Mouse (Mus musculus) hindbrain, embryonic 14.5 days (tissue): Measurements from ENCODE around the gene Klhl25. TPM values are rescaled to one million over a fixed set of nuclear protein-coding genes. Genes with fewer than 3 reads are reported as not detected.
"Not testable (repeated sequence)": the region's sequence is repeated elsewhere in the genome, so short reads cannot be mapped to it uniquely, and the experiment has no call there.

Source experiments
- ATAC-seq: fragments of 200-750 bp; cut with Nextera tagmentation; 2 replicates; pipeline ENCODE4 v1.8.0; 2017; ENCODE audit warnings: moderate number of reproducible peaks, mild to moderate bottlenecking, moderate TSS enrichment, moderate library complexity; ENCODE audit not compliant: low FRiP score
- DNase-seq: peaks from one replicate; pipeline ENCODE4 v3.0.0-alpha.2; 2015; ENCODE audit warnings: low spot score
- H3K27ac ChIP-seq: fragments of 300-500 bp; sonication (generic); 2 replicates; pipeline ENCODE4 v1.5.1; 2014; ENCODE audit warnings: mild to moderate bottlenecking, moderate library complexity
- H3K27me3 ChIP-seq: fragments of 300-500 bp; sonication (generic); 2 replicates; pipeline ENCODE4 v1.6.1; 2014; ENCODE audit warnings: mild to moderate bottlenecking, low read length, mixed read lengths; ENCODE audit not compliant: control insufficient read depth, insufficient read depth
- H3K36me3 ChIP-seq: fragments of 300-500 bp; sonication (generic); replicated peaks from 2 replicates; pipeline ENCODE4 v1.6.1; 2014; ENCODE audit not compliant: control insufficient read depth, insufficient read depth
- H3K4me1 ChIP-seq: fragments of 300-500 bp; sonication (generic); replicated peaks from 2 replicates; pipeline ENCODE4 v1.6.1; 2014; ENCODE audit warnings: antibody characterized with exemption, low read length, mixed read lengths; ENCODE audit not compliant: control insufficient read depth, insufficient read depth
- H3K4me2 ChIP-seq: fragments of 300-500 bp; sonication (generic); replicated peaks from 2 replicates; pipeline ENCODE4 v1.6.1; 2014; ENCODE audit warnings: mild to moderate bottlenecking, moderate library complexity
- H3K4me3 ChIP-seq: fragments of 300-500 bp; sonication (generic); replicated peaks from 2 replicates; pipeline ENCODE4 v1.5.1; 2014; ENCODE audit warnings: mild to moderate bottlenecking, low read length
- H3K9ac ChIP-seq: fragments of 300-500 bp; sonication (generic); 2 replicates; pipeline ENCODE4 v1.6.1; 2014
- H3K9me3 ChIP-seq: fragments of 300-500 bp; sonication (generic); 2 replicates; pipeline ENCODE4 v1.6.1; 2016; ENCODE audit warnings: low read length; ENCODE audit not compliant: control insufficient read depth
- WGBS: fragments of 180-500 bp; shearing (Covaris S2); extraction: QIAGEN DNeasy Blood & Tissue Kit; methylation state at CpG from one replicate; pipeline ENCODE4 v1.1.7; 2014; 5-methylcytosine and 5-hydroxymethylcytosine counted together
- polyA plus RNA-seq: library from polyadenylated mRNA; unstranded; fragments of >200 nt; fragmentation: Nextera tagmentation; extraction: Ambion mirVana; gene quantifications from 2 replicates; pipeline ENCODE4 v1.2.1, GENCODE M21; 2014

The Klhl25 gene
- polyA plus RNA-seq, 1 experiment from 2014 or later, result 24.4 TPM

DNA sequence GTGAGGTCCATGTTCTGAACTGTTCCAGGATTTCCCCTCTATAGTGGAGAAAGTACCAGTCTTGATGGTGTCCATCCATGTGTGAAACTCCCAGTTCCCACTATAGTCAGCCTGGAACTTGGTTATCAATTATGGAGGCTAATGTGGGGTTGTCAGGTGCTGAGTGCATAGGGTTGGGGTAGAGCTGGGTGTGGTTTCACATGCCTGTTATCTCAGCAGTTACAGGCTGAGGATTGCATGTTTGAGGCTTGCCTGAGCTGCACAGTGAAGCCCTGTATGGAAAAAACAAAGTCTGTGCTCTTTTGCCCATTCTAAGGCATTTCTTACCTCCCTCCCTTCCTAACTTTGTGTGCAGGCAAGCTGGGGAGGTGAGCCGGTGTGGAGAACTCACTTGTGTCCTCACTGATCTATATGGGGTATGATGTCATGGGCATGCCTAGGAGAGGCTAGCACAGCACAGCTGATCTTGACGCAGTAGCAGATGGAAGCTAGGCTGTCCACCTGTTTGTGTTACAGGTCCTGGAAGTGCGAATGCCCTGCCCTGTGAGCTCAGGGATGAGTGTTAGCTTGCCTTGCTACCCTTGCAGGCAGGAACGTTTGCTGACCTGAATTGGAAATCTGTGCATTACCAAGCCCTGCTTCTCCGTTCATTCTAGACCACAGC lies 15.3 kb downstream of the Klhl25 start:
- H3K9ac ChIP-seq, H3K27ac ChIP-seq, H3K4me3 ChIP-seq, H3K27me3 ChIP-seq, DNase-seq, ATAC-seq, H3K9me3 ChIP-seq, H3K4me2 ChIP-seq, H3K4me1 ChIP-seq: not testable (repeated sequence)
- WGBS, result 88% methylated on average over 5 of the region's 5 CpGs
- peaks cover 34% of the 10 kb centered on the region for H3K36me3 ChIP-seq

DNA sequence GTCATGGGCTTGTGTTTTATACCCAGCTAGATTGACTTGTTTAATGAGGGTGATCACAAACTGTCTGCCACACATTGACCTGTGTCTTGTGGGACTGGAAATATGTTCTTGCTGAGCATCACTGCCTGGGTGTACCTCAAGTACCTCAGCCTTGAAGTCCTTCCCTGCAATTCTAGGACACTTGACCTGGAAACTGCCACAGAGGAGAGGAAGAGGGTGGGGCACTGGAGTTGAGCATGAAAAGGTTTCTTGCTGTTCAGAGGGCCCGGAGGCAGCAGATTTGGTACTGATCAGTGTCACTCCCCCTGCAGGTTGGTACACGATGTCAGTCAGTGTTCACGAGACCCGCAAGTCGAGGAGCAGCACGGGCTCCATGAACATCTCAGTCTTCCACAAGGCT lies 16.9 kb downstream of the Klhl25 start:
- no peaks in the 10 kb centered on the region for H3K9me3 ChIP-seq
- WGBS, result 98% methylated on average over 6 of the region's 6 CpGs
- H3K36me3 ChIP-seq, result peaks cover 41% of the 10 kb centered on the region
- H3K4me2 ChIP-seq, result no peak overlapping the region
- H3K4me1 ChIP-seq, result no peaks in the 10 kb centered on the region
- H3K27ac ChIP-seq, result no peak overlapping the region
- H3K9ac ChIP-seq, result no peak overlapping the region
- H3K27me3 ChIP-seq, result no peaks in the 10 kb centered on the region
- no peak for DNase-seq
- H3K4me3 ChIP-seq, result no peak overlapping the region
- no peak for ATAC-seq

DNA sequence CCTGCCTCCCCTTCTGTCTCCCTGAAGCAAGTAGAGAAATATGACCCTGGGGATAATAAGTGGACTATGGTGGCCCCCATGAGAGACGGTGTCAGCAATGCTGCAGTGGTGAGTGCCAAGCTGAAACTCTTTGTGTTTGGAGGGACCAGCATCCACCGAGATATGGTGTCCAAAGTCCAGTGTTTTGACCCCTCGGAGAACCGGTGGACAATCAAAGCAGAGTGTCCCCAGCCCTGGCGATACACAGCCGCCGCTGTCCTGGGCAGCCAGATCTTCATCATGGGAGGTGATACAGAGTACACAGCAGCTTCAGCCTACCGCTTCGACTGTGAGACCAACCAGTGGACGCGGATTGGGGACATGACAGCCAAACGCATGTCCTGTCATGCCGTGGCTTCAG lies 18.4 kb downstream of the Klhl25 start:
- DNase-seq (no peak), ATAC-seq (no peak)
- Histone ChIP-seq H3K4me2 (no peak overlapping the region), H3K4me1 (no peaks in the 10 kb centered on the region), H3K27ac (no peak overlapping the region), H3K9ac (no peak overlapping the region), H3K36me3 (peaks cover 51% of the 10 kb centered on the region), H3K27me3 (no peaks in the 10 kb centered on the region), H3K4me3 (no peak overlapping the region), H3K9me3 (no peaks in the 10 kb centered on the region)
- WGBS, result 96% methylated on average over 13 of the region's 13 CpGs

DNA sequence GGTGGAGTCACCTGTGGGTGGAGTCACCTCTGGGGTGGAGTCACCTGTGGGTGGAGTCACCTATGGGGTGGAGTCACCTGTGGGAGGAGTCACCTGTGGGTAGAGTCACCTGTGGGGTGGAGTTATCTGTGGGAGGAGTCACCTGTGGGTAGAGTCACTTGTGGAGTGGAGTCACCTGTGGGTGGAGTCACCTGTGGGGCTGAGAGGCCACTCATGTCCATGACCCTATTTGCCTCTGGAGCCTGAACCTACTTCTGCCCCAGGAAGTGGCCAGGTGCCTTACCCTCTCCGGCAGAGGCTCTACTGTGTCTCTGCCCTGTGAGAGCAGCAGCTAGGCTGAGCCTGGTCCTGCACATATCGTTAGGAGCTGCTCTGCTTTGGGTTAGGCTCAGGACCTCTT lies 20.6 kb downstream of the Klhl25 start:
- no peak overlapping the region for H3K27ac ChIP-seq
- H3K4me3 ChIP-seq, result no peak overlapping the region
- no peak overlapping the region for H3K4me2 ChIP-seq
- no peak for DNase-seq
- H3K4me1 ChIP-seq, result no peaks in the 10 kb centered on the region
- H3K27me3 ChIP-seq, result no peaks in the 10 kb centered on the region
- WGBS, result 91% methylated on average over 2 of the region's 2 CpGs
- ATAC-seq, result no peak
- no peak overlapping the region for H3K9ac ChIP-seq
- H3K36me3 ChIP-seq, result peaks cover 70% of the 10 kb centered on the region
- no peaks in the 10 kb centered on the region for H3K9me3 ChIP-seq

DNA sequence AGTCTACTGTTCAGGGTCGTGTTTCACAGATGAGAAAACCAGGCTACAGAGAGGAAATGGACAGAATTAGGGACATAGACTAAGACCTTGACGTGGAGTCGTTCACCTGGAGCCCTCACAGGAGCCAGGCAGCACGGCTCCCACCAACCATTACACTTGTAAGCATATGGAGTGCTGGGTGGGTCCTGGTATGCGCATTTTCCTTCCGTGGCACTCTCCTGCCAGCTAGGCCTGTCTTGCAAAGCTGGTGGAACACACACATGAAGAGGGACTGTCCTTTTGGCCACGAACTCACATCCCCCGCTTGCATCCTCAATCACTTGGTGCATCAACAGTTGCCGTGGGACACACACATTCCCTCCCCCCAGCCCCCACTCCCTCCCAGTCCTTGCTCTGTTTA lies 22.4 kb downstream of the Klhl25 start:
- Histone ChIP-seq H3K9me3 (no peaks in the 10 kb centered on the region), H3K9ac (no peak overlapping the region), H3K4me3 (no peak overlapping the region), H3K36me3 (peaks cover 71% of the 10 kb centered on the region), H3K4me2 (no peak overlapping the region), H3K27ac (no peak overlapping the region), H3K4me1 (no peaks in the 10 kb centered on the region), H3K27me3 (no peaks in the 10 kb centered on the region)
- DNase-seq, result no peak
- no peak for ATAC-seq
- WGBS, result 71% methylated on average over 9 of the region's 9 CpGs

DNA sequence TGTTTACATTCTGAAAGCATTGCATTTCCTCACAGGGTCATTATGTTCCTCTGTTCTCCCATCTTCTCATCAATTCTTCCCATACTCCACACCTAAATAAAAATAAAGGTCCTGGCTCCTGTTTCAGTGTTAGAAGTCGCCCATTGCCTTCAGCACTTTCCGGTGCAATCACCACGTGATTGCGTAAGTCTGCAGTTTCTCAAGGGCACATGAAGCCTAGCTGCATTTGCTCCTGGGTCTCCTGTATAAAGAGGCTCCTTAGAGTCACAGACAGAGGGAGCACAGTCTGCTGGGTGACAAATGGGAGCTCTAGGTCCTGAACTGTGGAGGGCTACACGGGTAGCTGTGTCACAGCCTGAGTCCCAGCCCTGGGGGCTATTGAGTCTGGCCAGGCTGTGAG lies 24.1 kb downstream of the Klhl25 start:
- Histone ChIP-seq H3K4me3 (no peak overlapping the region), H3K27me3 (no peaks in the 10 kb centered on the region), H3K9ac (no peak overlapping the region), H3K9me3 (no peaks in the 10 kb centered on the region), H3K27ac (no peak overlapping the region), H3K36me3 (peaks cover 54% of the 10 kb centered on the region), H3K4me2 (no peak overlapping the region), H3K4me1 (no peaks in the 10 kb centered on the region)
- WGBS, result 76% methylated on average over 5 of the region's 5 CpGs
- DNase-seq, result no peak
- no peak for ATAC-seq

DNA sequence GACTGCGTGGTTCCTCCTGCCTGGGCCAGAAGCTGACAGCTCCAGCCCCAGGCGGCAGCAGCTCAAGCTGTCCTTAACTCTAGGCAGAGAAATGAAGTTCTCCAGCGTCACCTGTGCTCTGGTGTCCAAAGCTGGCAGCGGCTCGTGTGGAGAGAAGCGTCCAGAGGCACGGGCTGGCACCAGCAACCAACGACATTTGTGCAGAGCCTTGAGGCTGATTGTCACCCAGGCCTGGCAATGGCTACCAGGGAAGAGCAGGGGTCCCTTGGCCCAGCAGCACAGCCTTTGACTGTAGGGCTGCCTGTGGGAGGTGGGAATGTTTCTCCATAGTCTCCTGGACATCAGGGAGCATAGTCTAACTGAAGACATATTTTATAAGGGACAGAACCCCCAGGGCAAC lies 24.6 kb downstream of the Klhl25 start:
- H3K4me1 ChIP-seq, result no peaks in the 10 kb centered on the region
- no peak overlapping the region for H3K27ac ChIP-seq
- no peak for ATAC-seq
- H3K36me3 ChIP-seq, result peaks cover 50% of the 10 kb centered on the region
- WGBS, result 86% methylated on average over 8 of the region's 8 CpGs
- DNase-seq, result no peak
- no peak overlapping the region for H3K9ac ChIP-seq
- H3K4me3 ChIP-seq, result no peak overlapping the region
- no peaks in the 10 kb centered on the region for H3K27me3 ChIP-seq
- H3K4me2 ChIP-seq, result no peak overlapping the region
- no peaks in the 10 kb centered on the region for H3K9me3 ChIP-seq

DNA sequence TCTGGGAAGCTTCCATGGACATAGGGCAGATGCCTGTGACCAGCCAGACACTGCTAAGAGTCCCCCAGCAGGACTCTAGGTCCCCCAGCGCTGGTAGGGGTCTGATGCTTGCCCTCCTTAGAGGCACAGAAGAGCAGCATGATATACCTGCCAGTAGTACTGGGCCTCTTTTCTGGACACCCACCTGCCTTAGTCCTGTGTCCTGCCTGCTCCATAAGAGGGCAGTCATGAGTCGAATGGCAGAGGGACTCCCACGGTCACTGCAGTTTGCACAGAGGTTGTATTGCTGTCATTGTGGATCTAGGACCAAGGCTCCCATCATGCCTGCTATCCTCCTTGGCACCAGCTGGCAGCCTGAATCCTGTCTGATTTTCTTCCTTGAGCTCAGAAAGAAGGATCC lies 25.1 kb downstream of the Klhl25 start:
- Histone ChIP-seq H3K27ac (no peak overlapping the region), H3K36me3 (peaks cover 49% of the 10 kb centered on the region), H3K9ac (no peak overlapping the region), H3K4me3 (no peak overlapping the region), H3K27me3 (no peaks in the 10 kb centered on the region), H3K4me2 (no peak overlapping the region), H3K9me3 (no peaks in the 10 kb centered on the region), H3K4me1 (no peaks in the 10 kb centered on the region)
- ATAC-seq (no peak), DNase-seq (no peak)
- WGBS, result 80% methylated on average over 3 of the region's 3 CpGs

DNA sequence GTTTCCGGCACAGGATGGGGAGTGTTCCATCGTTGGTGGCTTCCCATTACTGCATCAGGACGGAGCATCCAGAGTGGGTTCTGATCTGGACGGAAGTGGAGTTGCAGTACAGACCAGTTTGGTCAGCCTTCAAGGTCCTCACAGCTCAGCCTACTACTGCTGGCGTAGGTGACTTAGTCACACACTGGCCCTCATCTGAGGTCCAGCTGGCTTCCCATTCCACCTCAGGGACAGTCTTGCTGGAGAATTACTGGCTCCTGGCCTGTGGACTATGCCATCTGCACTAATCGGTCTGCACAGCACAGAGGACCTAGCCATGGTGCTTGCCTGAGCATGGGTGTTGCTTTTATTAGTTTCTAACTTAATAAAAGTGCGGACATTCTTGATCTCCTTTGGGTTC lies 25.6 kb downstream of the Klhl25 start:
- Histone ChIP-seq H3K4me3 (no peak overlapping the region), H3K9ac (no peak overlapping the region), H3K9me3 (no peaks in the 10 kb centered on the region), H3K4me2 (no peak overlapping the region), H3K36me3 (peaks cover 49% of the 10 kb centered on the region), H3K27me3 (no peaks in the 10 kb centered on the region), H3K4me1 (no peaks in the 10 kb centered on the region), H3K27ac (no peak overlapping the region)
- 95% methylated on average over 7 of the region's 7 CpGs for WGBS
- no peak for DNase-seq
- no peak for ATAC-seq

DNA sequence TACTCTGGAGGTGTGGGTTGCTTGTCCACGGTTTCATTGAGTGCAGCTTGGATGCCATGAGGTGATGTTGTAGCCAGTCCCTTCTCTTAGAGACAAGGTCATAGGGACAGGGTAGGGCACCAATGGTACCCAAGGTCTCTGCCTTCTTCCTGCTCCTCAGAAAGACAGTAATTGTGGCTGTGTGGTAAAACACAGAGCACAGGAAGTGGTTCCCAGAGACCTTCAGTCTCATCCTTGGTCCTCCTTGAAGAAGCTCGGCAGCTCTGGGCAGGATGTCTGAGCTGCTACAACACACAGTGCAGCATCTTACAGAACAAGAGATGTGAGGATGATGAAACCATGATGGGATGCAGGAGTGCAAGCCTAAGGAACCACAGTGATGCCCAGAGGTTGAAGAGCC lies 31.3 kb downstream of the Klhl25 start:
- not testable (repeated sequence) for DNase-seq, H3K9me3 ChIP-seq, H3K9ac ChIP-seq, H3K27ac ChIP-seq, ATAC-seq, H3K27me3 ChIP-seq, H3K36me3 ChIP-seq, H3K4me1 ChIP-seq, H3K4me2 ChIP-seq, H3K4me3 ChIP-seq
- 88% methylated on average over 2 of the region's 2 CpGs for WGBS
